Mouse (Mus musculus): ENCODE results near the gene Bnip3. TPM values are rescaled to one million over a fixed set of nuclear protein-coding genes. Genes with fewer than 3 reads are reported as not detected.

Bnip3 gene
- polyA plus RNA-seq, 1 experiment = 35.5 TPM

- DNase-seq (ENCODE audit: low read depth) = peak; percentile 28
- TF ChIP-seq POLR2A (IDR thresholded peaks at IDR 0.05; ENCODE audit: borderline replicate concordance, extremely low read depth, insufficient read depth, insufficient read length, poor library complexity, severe bottlenecking) (no peak), CTCF (IDR thresholded peaks at IDR 0.05; ENCODE audit: borderline replicate concordance, extremely low read depth, insufficient read depth, insufficient read length) (no peak)
Observed at GRCm38 (mm10) chr7:138841436-138842151, 67.7 kb downstream of the Bnip3 start.

Other genes starting within 250 kb of the Bnip3 start
- gene Ppp2r2d, start 63.4 kb downstream of the Bnip3 start, polyA plus RNA-seq (2012; rRNA removed) = 87.2 and 103 TPM in 2 replicates
- gene Mapk1ip1, start 63.2 kb downstream of the Bnip3 start, polyA plus RNA-seq (2012; rRNA removed) = 60.8 and 85.5 TPM in 2 replicates
- 6.2 and 9.9 TPM in 2 replicates for gene Jakmip3, start 31.2 kb upstream of the Bnip3 start, polyA plus RNA-seq (2012; rRNA removed)
- gene Dpysl4, start 176.5 kb upstream of the Bnip3 start, polyA plus RNA-seq (2012; rRNA removed) = 192 and 195 TPM in 2 replicates

Measured in brain, embryonic 14.5 days (tissue).